Mouse (Mus musculus) erythroblast, embryonic 14.5 days (primary cell): ENCODE data around the gene Atg16l1. TPM values are rescaled to one million over a fixed set of nuclear protein-coding genes. Genes with fewer than 3 reads are reported as not detected.

ENCODE experiments used
- H3K27me3 ChIP-seq: 2 replicates; pipeline ENCODE4 v1.6.1; 2012; ENCODE audit warnings: inconsistent platforms; ENCODE audit not compliant: control insufficient read depth
- H3K36me3 ChIP-seq: 2 replicates; pipeline ENCODE4 v1.6.1; 2012; ENCODE audit warnings: mild to moderate bottlenecking, inconsistent platforms; ENCODE audit not compliant: control insufficient read depth
- H3K4me1 ChIP-seq: 2 replicates; pipeline ENCODE4 v1.6.1; 2012; ENCODE audit warnings: inconsistent platforms; ENCODE audit not compliant: control insufficient read depth
- H3K4me3 ChIP-seq: replicated peaks from 2 replicates; pipeline ENCODE3; 2012; ENCODE audit warnings: moderate library complexity, mild to moderate bottlenecking, inconsistent platforms
- H3K9me3 ChIP-seq: 2 replicates; pipeline ENCODE4 v1.6.1; 2012; ENCODE audit warnings: low read length, inconsistent platforms, mixed read lengths; ENCODE audit not compliant: control insufficient read depth
- GATA1 ChIP-seq: IDR thresholded peaks from 2 replicates; pipeline ENCODE4 v1.6.1; 2012; ENCODE audit warnings: low read length, inconsistent platforms, mixed read lengths
- TAL1 ChIP-seq: IDR thresholded peaks from 3 replicates; pipeline ENCODE4 v1.6.1; 2012; ENCODE audit warnings: low read length, inconsistent platforms, mixed read lengths
- polyA plus RNA-seq: library from polyadenylated mRNA; stranded (reverse); fragments of >175 nt; gene quantifications from 2 replicates; pipeline ENCODE4 v1.2.3, GENCODE M21; 2012

The Atg16l1 gene
- 0.36 and 0.66 TPM in 2 replicates for polyA plus RNA-seq

GRCm38 (mm10) chr1:87755641-87756470 lies at the start of gene Atg16l1:
Gene Atg16l1 (plus strand): TSS chr1:87755870.
- Histone ChIP-seq H3K9me3 (no peaks in the 10 kb centered on the region), H3K36me3 (peaks cover 32% of the 10 kb centered on the region), H3K27me3 (peaks cover 6% of the 10 kb centered on the region), H3K4me3 (peak within 1 kb of the TSS; percentile 100), H3K4me1 (peaks cover 37% of the 10 kb centered on the region)
- TF ChIP-seq GATA1 (no peak), TAL1 (no peak)

GRCm38 (mm10) chr1:87706361-87706760 lies 49.3 kb upstream of the Atg16l1 start:
- H3K9me3 ChIP-seq: no peaks in the 10 kb centered on the region
- peaks cover 73% of the 10 kb centered on the region for H3K4me1 ChIP-seq
- peaks cover 52% of the 10 kb centered on the region for H3K36me3 ChIP-seq
- peak overlapping the region; percentile 17 for H3K4me3 ChIP-seq
- H3K27me3 ChIP-seq: no peaks in the 10 kb centered on the region
- TF ChIP-seq TAL1 (peak; percentile 86), GATA1 (peak; percentile 80)

- H3K36me3 ChIP-seq: peaks cover 58% of the 10 kb centered on the region
- no peaks in the 10 kb centered on the region for H3K9me3 ChIP-seq
- H3K27me3 ChIP-seq: no peaks in the 10 kb centered on the region
- TF ChIP-seq TAL1: no peak
- no peak for TF ChIP-seq GATA1
- peaks cover 95% of the 10 kb centered on the region for H3K4me1 ChIP-seq
- no peak overlapping the region for H3K4me3 ChIP-seq
Observed at GRCm38 (mm10) chr1:87709020-87709419, 46.6 kb upstream of the Atg16l1 start.

- Histone ChIP-seq H3K36me3 (peaks cover 64% of the 10 kb centered on the region), H3K9me3 (no peaks in the 10 kb centered on the region), H3K4me3 (no peak overlapping the region), H3K27me3 (no peaks in the 10 kb centered on the region), H3K4me1 (peaks cover 95% of the 10 kb centered on the region)
- no peak for TF ChIP-seq GATA1
- TF ChIP-seq TAL1: no peak
Observed at GRCm38 (mm10) chr1:87709661-87710270, 45.9 kb upstream of the Atg16l1 start.

- TF ChIP-seq TAL1 (peak; percentile 95), GATA1 (peak; percentile 90)
- no peaks in the 10 kb centered on the region for H3K9me3 ChIP-seq
- H3K4me3 ChIP-seq: peak overlapping the region; percentile 45
- H3K4me1 ChIP-seq: peaks cover 86% of the 10 kb centered on the region
- peaks cover 64% of the 10 kb centered on the region for H3K36me3 ChIP-seq
- H3K27me3 ChIP-seq: no peaks in the 10 kb centered on the region
Observed at GRCm38 (mm10) chr1:87711938-87712613, 43.6 kb upstream of the Atg16l1 start.

- Histone ChIP-seq H3K9me3 (no peaks in the 10 kb centered on the region), H3K4me1 (peaks cover 80% of the 10 kb centered on the region), H3K4me3 (peak overlapping the region; percentile 45), H3K27me3 (no peaks in the 10 kb centered on the region), H3K36me3 (peaks cover 60% of the 10 kb centered on the region)
- TF ChIP-seq TAL1 (no peak), GATA1 (no peak)
Observed at GRCm38 (mm10) chr1:87712614-87712971, 43.1 kb upstream of the Atg16l1 start.

GRCm38 (mm10) chr1:87721382-87721781 lies 34.3 kb upstream of the Atg16l1 start:
- TF ChIP-seq TAL1 (no peak), GATA1 (no peak)
- peaks cover 3% of the 10 kb centered on the region; the same call in 1 of the 2 replicates for H3K9me3 ChIP-seq
- peaks cover 7% of the 10 kb centered on the region for H3K36me3 ChIP-seq

GRCm38 (mm10) chr1:87722081-87722480 lies 33.6 kb upstream of the Atg16l1 start:
- Histone ChIP-seq H3K9me3 (peaks cover 3% of the 10 kb centered on the region; the same call in 1 of the 2 replicates), H3K36me3 (peaks cover 7% of the 10 kb centered on the region), H3K27me3 (no peaks in the 10 kb centered on the region; the same call in 1 of the 2 replicates), H3K4me1 (peaks cover 21% of the 10 kb centered on the region), H3K4me3 (no peak overlapping the region)
- TF ChIP-seq TAL1: no peak
- TF ChIP-seq GATA1: no peak

More at GRCm38 (mm10) chr1:87721382-87721781, 34.3 kb upstream of the Atg16l1 start:
- no peaks in the 10 kb centered on the region; the same call in 1 of the 2 replicates for H3K27me3 ChIP-seq
- no peak overlapping the region for H3K4me3 ChIP-seq
- H3K4me1 ChIP-seq: peaks cover 22% of the 10 kb centered on the region

GRCm38 (mm10) chr1:87723351-87723750 lies 32.3 kb upstream of the Atg16l1 start:
- TF ChIP-seq GATA1 (no peak), TAL1 (no peak)

More at GRCm38 (mm10) chr1:87723351-87723750, 32.3 kb upstream of the Atg16l1 start:
- Histone ChIP-seq H3K27me3 (no peaks in the 10 kb centered on the region; the same call in 1 of the 2 replicates), H3K36me3 (peaks cover 3% of the 10 kb centered on the region), H3K4me3 (no peak overlapping the region), H3K9me3 (peaks cover 3% of the 10 kb centered on the region; the same call in 1 of the 2 replicates), H3K4me1 (peaks cover 21% of the 10 kb centered on the region)
